Mouse (Mus musculus) ES-E14 (cell line): ENCODE measurements at regions not wholly inside any gene's neighbourhood (a gene's known extent, or its start where the extent isn't known, plus 50 kb on each side); places are given as distances from the start of the nearest gene placed in this dataset.

Experiments
- HCFC1 ChIP-seq: IDR thresholded peaks from 2 replicates; pipeline ENCODE4 v1.6.1; 2012; ENCODE audit warnings: low read length, inconsistent platforms, borderline replicate concordance; ENCODE audit not compliant: insufficient read depth
- MAFK ChIP-seq: IDR thresholded peaks from 2 replicates; pipeline ENCODE4 v1.6.1; 2014; ENCODE audit warnings: mild to moderate bottlenecking, low read depth, low read length, inconsistent platforms; ENCODE audit not compliant: insufficient read depth
- ZC3H11A ChIP-seq: IDR thresholded peaks from 2 replicates; pipeline ENCODE4 v1.6.1; 2012; ENCODE audit warnings: low read depth, mild to moderate bottlenecking, inconsistent platforms, low read length, borderline replicate concordance

- no peak for TF ChIP-seq MAFK
- no peak for TF ChIP-seq ZC3H11A
- no peak for TF ChIP-seq HCFC1
Observed at GRCm38 (mm10) chr13:52395786-52396185, 135.3 kb downstream of the Diras2 start.
